Mouse (Mus musculus) hindbrain, embryonic 11.5 days (tissue): ENCODE data around the gene Nprl2. TPM values are rescaled to one million over a fixed set of nuclear protein-coding genes. Genes with fewer than 3 reads are reported as not detected.
A peak's percentile ranks its signal among the peaks of the same experiment; 100 is the strongest.

ENCODE experiments used
- ATAC-seq: fragments of 200-750 bp; cut with Nextera tagmentation; 2 replicates; pipeline ENCODE4 v1.8.0; 2017; ENCODE audit warnings: mild to moderate bottlenecking, moderate TSS enrichment, moderate library complexity; ENCODE audit not compliant: low FRiP score
- DNase-seq: peaks from one replicate; pipeline ENCODE4 v3.0.0-alpha.2; 2015; ENCODE audit warnings: low spot score
- H3K27ac ChIP-seq: fragments of 300-500 bp; sonication (generic); 2 replicates; pipeline ENCODE4 v1.5.1; 2014; ENCODE audit warnings: mild to moderate bottlenecking, low read depth, low read length
- H3K27me3 ChIP-seq: fragments of 300-500 bp; sonication (generic); 2 replicates; pipeline ENCODE4 v1.6.1; 2014; ENCODE audit warnings: mild to moderate bottlenecking, low read length, moderate library complexity, mixed read lengths; ENCODE audit not compliant: control insufficient read depth, insufficient read depth
- H3K36me3 ChIP-seq: fragments of 300-500 bp; sonication (generic); 2 replicates; pipeline ENCODE4 v1.6.1; 2014; ENCODE audit warnings: mild to moderate bottlenecking, low read length, moderate library complexity, mixed read lengths; ENCODE audit not compliant: control insufficient read depth, insufficient read depth
- H3K4me1 ChIP-seq: fragments of 300-500 bp; sonication (generic); replicated peaks from 2 replicates; pipeline ENCODE4 v1.6.1; 2014; ENCODE audit warnings: low read length, mixed read lengths; ENCODE audit not compliant: control insufficient read depth, insufficient read depth
- H3K4me2 ChIP-seq: fragments of 300-500 bp; sonication (generic); replicated peaks from 2 replicates; pipeline ENCODE4 v1.6.1; 2014; ENCODE audit warnings: mild to moderate bottlenecking, low read depth, low read length
- H3K4me3 ChIP-seq: fragments of 300-500 bp; sonication (generic); 2 replicates; pipeline ENCODE4 v1.5.1; 2014; ENCODE audit warnings: low read depth, low read length
- H3K9ac ChIP-seq: fragments of 300-500 bp; sonication (generic); 2 replicates; pipeline ENCODE4 v1.6.1; 2014; ENCODE audit warnings: low read depth, low read length
- H3K9me3 ChIP-seq: fragments of 300-500 bp; sonication (generic); 2 replicates; pipeline ENCODE4 v1.6.1; 2016; ENCODE audit warnings: low read length; ENCODE audit not compliant: control insufficient read depth
- WGBS: fragments of 180-500 bp; shearing (Covaris S2); extraction: QIAGEN DNeasy Blood & Tissue Kit; methylation state at CpG from one replicate; pipeline ENCODE4 v1.1.7; 2014; 5-methylcytosine and 5-hydroxymethylcytosine counted together
- polyA plus RNA-seq: library from polyadenylated mRNA; unstranded; fragments of >200 nt; fragmentation: Nextera tagmentation; extraction: Ambion mirVana; gene quantifications from 2 replicates; pipeline ENCODE4 v1.2.1, GENCODE M21; 2014

The Nprl2 gene
- polyA plus RNA-seq, 1 experiment from 2014 or later, result 46.2 TPM

DNA sequence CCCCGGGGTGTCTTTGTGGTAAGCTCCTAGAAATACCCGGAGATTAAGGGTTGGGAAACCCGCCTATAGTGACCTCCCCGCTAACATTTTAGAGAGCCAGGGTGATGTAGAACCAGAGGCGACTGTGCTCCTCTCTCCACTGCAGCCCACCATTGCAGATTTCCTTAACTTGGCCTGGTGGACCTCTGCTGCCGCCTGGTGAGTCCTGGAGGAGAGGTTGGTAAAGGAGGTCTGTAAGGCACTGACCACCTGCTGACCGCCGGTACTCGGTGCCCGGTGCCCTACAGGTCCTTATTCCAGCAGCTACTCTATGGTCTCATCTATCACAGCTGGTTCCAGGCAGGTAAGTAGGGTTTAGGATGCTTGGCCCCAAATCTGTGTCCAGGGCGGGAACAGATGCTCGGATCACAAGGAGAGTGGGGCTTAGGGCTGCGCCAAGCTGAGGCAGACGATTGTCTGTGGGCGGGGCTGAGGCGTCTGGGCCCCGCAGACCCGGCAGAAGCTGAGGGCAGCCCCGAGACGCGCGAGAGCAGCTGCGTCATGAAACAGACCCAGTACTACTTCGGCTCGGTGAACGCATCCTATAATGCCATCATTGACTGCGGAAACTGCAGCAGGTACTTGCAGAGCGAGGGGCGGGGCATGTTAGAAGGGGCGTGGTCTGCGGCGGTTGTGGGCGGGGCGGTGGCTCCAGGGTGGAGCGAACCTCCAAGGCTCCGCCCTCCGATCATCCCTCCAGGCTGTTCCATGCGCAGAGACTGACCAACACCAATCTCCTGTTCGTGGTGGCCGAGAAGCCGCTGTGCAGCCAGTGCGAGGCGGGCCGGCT is 15.6 kb upstream of the Nprl2 start:
- no peak overlapping the region for H3K9ac ChIP-seq
- ATAC-seq, result peak; percentile 73
- 5% methylated on average over 44 of the region's 44 CpGs for WGBS
- H3K9me3 ChIP-seq, result no peaks in the 10 kb centered on the region
- H3K4me1 ChIP-seq, result peaks cover 5% of the 10 kb centered on the region
- H3K4me3 ChIP-seq, result peak overlapping the region; percentile 23
- H3K27ac ChIP-seq, result no peak overlapping the region
- H3K4me2 ChIP-seq, result peak overlapping the region; percentile 34
- H3K36me3 ChIP-seq, result no peaks in the 10 kb centered on the region
- H3K27me3 ChIP-seq, result peaks cover 19% of the 10 kb centered on the region
- DNase-seq, result peak; percentile 78

DNA sequence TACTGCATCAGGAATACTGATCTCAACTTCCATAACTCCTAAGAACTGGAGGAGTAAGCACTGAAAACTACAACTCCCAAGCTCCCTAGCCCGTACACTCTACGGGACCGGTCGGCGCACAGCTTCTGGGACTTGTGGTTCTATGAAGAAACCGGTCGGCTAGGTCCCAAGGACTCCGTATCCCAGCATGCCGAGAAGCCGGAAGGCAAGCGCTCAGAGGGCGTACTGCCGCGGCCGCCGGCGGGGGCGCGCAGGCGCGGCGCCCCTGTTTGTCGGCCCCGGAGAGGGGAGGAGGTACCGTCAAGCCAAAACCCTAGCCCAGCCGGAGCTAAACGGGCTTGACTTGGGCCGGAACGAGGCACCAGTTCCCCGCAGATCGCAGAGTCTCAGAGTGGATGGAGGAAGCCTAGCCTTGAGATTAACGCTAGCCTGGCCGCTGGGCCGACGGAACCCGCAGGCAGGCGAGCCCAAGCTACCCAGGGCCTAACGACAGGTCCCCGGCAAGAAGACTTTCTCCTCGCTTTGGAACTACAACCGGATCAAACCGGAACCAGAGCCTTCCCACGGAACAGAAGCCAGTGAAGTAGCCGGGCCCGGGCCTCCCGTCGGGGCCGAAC is 8.1 kb upstream of the Nprl2 start, which contains the start of gene Tmem115:
Gene Tmem115, plus strand, starts transcription at position 155 of the 617 bp plus-strand sequence.
- peak within 1 kb of the TSS; percentile 100 for H3K4me2 ChIP-seq
- peak within 1 kb of the TSS; percentile 85 for H3K9ac ChIP-seq
- H3K27ac ChIP-seq, result 0 out of 2 replicates have a peak within 1 kb of the TSS, but pooled peaks have one; percentile 31
- under 1% methylated on average over 46 of the region's 48 CpGs for WGBS
- peak within 1 kb of the TSS; percentile 66 for H3K4me3 ChIP-seq
- no peaks in the 10 kb centered on the region for H3K27me3 ChIP-seq
- ATAC-seq, result peak; percentile 98
- peak; percentile 94 for DNase-seq
- peaks cover 6% of the 10 kb centered on the region; the same call in 1 of the 2 replicates for H3K36me3 ChIP-seq
- peaks cover 12% of the 10 kb centered on the region for H3K4me1 ChIP-seq
- H3K9me3 ChIP-seq, result no peaks in the 10 kb centered on the region

DNA sequence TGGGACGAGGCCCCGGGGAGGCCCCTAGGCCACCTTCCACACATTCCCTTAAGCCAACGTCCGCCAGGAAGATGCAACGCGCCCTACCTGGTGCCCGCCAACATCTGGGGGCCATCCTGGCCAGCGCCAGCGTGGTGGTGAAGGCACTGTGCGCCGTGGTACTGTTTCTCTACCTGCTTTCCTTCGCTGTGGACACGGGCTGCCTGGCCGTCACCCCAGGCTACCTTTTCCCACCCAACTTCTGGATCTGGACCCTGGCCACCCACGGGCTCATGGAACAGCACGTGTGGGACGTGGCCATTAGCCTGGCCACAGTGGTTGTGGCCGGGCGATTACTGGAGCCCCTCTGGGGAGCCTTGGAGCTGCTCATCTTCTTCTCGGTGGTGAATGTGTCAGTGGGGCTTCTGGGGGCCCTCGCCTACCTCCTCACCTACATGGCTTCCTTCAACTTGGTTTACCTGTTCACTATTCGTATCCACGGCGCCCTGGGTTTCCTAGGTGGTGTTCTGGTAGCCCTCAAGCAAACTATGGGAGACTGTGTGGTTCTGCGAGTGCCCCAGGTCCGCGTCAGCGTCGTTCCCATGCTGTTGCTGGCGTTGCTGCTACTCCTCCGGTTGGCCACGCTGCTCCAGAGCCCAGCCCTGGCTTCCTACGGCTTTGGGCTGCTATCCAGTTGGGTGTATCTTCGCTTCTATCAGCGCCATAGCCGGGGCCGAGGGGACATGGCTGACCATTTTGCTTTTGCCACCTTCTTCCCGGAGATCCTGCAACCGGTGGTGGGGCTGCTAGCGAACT is 7.4 kb upstream of the Nprl2 start:
- DNase-seq, result no peak
- H3K4me2 ChIP-seq, result peak overlapping the region; percentile 100
- peaks cover 6% of the 10 kb centered on the region; the same call in 1 of the 2 replicates for H3K36me3 ChIP-seq
- no peaks in the 10 kb centered on the region for H3K9me3 ChIP-seq
- peak; percentile 37; the same call in 1 of the 2 replicates for ATAC-seq
- H3K4me3 ChIP-seq, result peak overlapping the region; percentile 66
- H3K4me1 ChIP-seq, result peaks cover 12% of the 10 kb centered on the region
- WGBS, result under 1% methylated on average over 39 of the region's 40 CpGs
- H3K9ac ChIP-seq, result peak overlapping the region; percentile 85
- H3K27ac ChIP-seq, result no peak overlapping the region
- no peaks in the 10 kb centered on the region for H3K27me3 ChIP-seq

DNA sequence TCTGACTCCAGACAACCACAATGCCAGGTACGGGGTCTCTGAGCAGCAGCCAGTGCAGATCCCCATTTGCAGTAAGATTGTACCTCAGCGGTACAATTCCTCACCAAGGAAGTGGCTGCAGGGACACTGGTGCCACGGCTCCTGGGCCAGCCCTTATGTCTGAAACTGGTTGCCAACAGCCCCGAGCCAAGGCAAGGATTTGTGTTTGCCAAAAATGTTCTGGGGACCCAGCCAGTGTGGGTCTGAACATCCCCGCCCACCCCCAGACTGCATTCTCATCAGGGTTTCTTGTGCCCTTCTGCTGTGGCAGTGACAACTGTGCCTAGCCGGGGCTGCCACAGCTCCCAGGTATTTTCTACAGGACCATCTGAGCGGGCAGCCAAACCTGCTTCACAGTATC is 3.8 kb upstream of the Nprl2 start:
- no peak for DNase-seq
- H3K4me3 ChIP-seq, result no peak overlapping the region
- 94% methylated on average over 7 of the region's 7 CpGs for WGBS
- H3K4me1 ChIP-seq, result peaks cover 18% of the 10 kb centered on the region
- H3K9ac ChIP-seq, result no peak overlapping the region
- no peak overlapping the region for H3K4me2 ChIP-seq
- ATAC-seq, result no peak
- H3K27me3 ChIP-seq, result no peaks in the 10 kb centered on the region
- H3K36me3 ChIP-seq, result peaks cover 9% of the 10 kb centered on the region; the same call in 1 of the 2 replicates
- H3K9me3 ChIP-seq, result no peaks in the 10 kb centered on the region
- H3K27ac ChIP-seq, result no peak overlapping the region

DNA sequence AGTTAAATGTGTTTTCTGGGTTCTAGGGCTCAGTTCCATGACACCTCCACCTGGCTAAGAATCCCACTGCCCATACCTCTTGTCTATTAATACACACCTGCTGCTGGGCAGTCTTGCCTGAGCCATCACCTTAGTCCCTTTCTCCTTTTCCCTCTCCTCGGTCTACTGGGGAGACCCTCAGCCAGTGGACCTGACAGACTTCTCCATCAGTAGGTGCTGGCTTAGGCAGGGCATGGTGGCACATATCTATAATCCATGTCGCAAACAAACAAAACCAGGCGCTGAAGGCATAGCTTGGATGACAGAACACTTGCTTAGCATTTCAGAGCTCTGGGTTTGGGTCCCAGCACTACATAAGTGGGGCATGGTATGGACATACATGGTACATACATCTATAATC is 3.3 kb upstream of the Nprl2 start:
- ATAC-seq (no peak), DNase-seq (no peak)
- H3K27ac ChIP-seq, result no peak overlapping the region
- WGBS, result 94% methylated on average over 3 of the region's 3 CpGs
- H3K4me2 ChIP-seq, result no peak overlapping the region
- H3K4me3 ChIP-seq, result no peak overlapping the region
- no peaks in the 10 kb centered on the region for H3K9me3 ChIP-seq
- peaks cover 18% of the 10 kb centered on the region for H3K4me1 ChIP-seq
- no peaks in the 10 kb centered on the region for H3K27me3 ChIP-seq
- no peak overlapping the region for H3K9ac ChIP-seq
- H3K36me3 ChIP-seq, result peaks cover 9% of the 10 kb centered on the region; the same call in 1 of the 2 replicates

DNA sequence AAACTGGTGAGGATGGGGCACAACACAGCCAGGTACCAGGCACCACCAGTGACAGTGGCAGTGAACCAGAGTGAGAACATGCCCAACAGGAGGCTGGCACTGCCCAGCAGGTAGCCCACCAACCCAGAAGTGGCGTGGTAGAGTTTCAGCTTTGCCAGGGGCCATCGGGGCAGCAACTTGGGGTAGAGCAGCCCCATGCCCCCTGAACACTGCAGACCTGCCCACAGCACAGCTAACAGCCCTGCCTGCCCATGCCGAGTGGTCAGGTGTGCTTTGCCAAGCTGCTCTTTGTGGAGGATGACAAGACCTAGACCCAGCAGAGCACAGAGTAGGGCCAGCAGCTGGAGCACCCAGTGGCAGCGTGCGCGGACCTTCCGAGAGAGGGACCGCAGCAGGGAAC is 2.1 kb upstream of the Nprl2 start:
- H3K4me2 ChIP-seq, result no peak overlapping the region
- ATAC-seq (no peak), DNase-seq (no peak)
- H3K27me3 ChIP-seq, result no peaks in the 10 kb centered on the region
- no peak overlapping the region for H3K9ac ChIP-seq
- H3K4me1 ChIP-seq, result peaks cover 18% of the 10 kb centered on the region
- H3K36me3 ChIP-seq, result peaks cover 11% of the 10 kb centered on the region; the same call in 1 of the 2 replicates
- no peak overlapping the region for H3K4me3 ChIP-seq
- WGBS, result 93% methylated on average over 8 of the region's 8 CpGs
- no peaks in the 10 kb centered on the region for H3K9me3 ChIP-seq
- no peak overlapping the region for H3K27ac ChIP-seq

DNA sequence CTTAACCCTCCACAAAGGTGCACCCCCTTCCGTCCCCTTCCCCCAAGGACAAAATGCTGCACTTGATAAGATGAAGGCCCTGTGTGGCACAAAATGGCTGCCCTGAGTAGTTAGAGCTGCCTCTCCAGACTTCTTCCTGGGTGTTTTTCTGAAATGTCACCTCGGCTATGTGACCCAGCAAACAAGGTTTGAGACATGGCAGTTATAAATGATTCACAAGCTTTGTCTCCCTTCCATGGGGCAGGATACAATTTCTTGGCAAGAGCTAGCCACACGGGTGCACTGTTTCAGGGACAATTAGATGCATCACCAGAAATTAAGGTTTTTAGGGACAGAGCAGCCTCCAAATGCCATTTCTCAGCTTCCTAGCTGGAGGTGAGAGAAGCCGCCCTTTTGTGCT is 1.6 kb upstream of the Nprl2 start:
- Histone ChIP-seq H3K27ac (no peak overlapping the region), H3K9me3 (no peaks in the 10 kb centered on the region), H3K9ac (no peak overlapping the region), H3K4me1 (peaks cover 18% of the 10 kb centered on the region), H3K4me3 (no peak overlapping the region), H3K27me3 (no peaks in the 10 kb centered on the region), H3K4me2 (no peak overlapping the region), H3K36me3 (peaks cover 11% of the 10 kb centered on the region; the same call in 1 of the 2 replicates)
- ATAC-seq, result no peak
- DNase-seq, result no peak
- WGBS, result 73% methylated on average over 4 of the region's 4 CpGs

DNA sequence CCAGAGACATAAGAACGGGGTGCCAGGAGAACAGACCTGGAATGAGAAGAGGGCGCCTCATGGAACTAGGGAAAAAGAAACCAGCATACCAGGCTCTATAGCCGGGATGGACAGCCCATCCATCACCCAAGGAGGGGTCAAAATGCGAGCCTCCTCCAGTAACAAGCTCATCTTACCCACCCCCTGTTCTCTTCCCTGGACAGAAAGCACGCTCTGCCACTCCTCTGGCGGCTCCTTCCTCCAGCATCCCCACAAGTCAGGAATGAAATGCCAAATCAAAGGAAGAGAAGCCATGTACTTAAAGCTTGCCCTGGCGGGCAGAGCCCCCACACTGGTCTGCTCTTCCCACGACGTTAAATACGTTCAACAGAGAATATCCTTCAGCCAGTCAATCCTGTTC is 1.0 kb upstream of the Nprl2 start:
- 30% methylated on average over 10 of the region's 10 CpGs for WGBS
- Histone ChIP-seq H3K36me3 (peaks cover 11% of the 10 kb centered on the region; the same call in 1 of the 2 replicates), H3K27ac (no peak overlapping the region), H3K9me3 (no peaks in the 10 kb centered on the region), H3K9ac (peak overlapping the region; percentile 61; the same call in 1 of the 2 replicates), H3K27me3 (no peaks in the 10 kb centered on the region), H3K4me1 (peaks cover 12% of the 10 kb centered on the region), H3K4me3 (peak overlapping the region; percentile 60), H3K4me2 (peak overlapping the region; percentile 62)
- no peak for DNase-seq
- no peak for ATAC-seq
